Mouse (Mus musculus): Measurements from ENCODE around the gene Ftcd. TPM values are rescaled to one million over a fixed set of nuclear protein-coding genes. Genes with fewer than 3 reads are reported as not detected.

Gene Ftcd
- polyA plus RNA-seq, 1 experiment from 2014 or later: 0.28 TPM

DNA sequence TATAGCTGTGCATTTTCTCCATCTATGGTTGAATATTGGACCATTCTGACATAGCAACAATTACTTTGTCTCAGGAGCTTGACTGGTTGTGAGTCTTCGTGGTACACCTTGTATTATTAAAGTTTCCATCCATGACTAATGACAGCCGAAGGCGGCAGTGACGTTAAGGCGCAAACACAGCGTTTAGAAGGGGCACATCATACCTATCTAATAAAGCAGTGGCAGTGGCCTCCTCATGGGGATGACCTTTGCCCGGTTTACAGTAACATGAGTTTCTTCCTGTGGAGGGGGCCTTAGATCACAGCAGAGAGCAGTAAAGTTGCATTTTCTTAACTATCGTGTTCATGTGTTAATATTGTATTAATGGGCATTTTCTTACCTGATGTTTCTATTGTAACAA is 27.2 kb upstream of the Ftcd start:
- H3K9me3 ChIP-seq (ENCODE audit: control insufficient read depth, low read length): no peaks in the 10 kb centered on the region
- WGBS: 95% methylated on average over 8 of the region's 8 CpGs
- peaks cover 71% of the 10 kb centered on the region for H3K36me3 ChIP-seq (ENCODE audit: control insufficient read depth, insufficient read depth, low read length)
- H3K4me1 ChIP-seq (ENCODE audit: control insufficient read depth, insufficient read depth, low read length): no peaks in the 10 kb centered on the region
- no peaks in the 10 kb centered on the region for H3K27me3 ChIP-seq (ENCODE audit: control insufficient read depth, insufficient read depth, low read length)
- no peak overlapping the region for H3K4me2 ChIP-seq (replicated peaks; ENCODE audit: low read depth, low read length)
- H3K9ac ChIP-seq (ENCODE audit: low read depth, low read length): no peak overlapping the region
- H3K27ac ChIP-seq (ENCODE audit: low read depth, low read length): no peak overlapping the region
- no peak for ATAC-seq (ENCODE audit: low FRiP score, low TSS enrichment)
- H3K4me3 ChIP-seq (ENCODE audit: low read length): no peak overlapping the region

DNA sequence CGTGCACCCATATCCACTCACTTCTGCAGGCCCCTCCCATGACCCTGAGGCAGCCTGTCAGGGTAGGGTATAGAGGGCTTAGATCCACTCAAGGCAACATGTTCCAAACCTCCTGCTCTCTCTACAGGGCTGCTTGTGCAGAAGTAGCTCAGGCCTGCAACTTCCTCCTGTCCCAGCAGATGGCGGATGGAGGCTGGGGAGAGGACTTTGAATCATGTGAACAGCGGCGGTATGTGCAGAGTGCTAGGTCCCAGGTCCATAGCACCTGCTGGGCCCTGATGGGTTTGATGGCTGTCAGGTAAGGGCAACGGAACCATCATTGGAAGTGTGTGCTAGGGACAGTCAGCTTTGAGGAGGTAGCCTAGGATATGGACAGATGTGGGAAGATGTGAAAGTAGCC is 25.0 kb upstream of the Ftcd start:
- ATAC-seq (ENCODE audit: low FRiP score, low TSS enrichment): no peak
- Histone ChIP-seq H3K4me3 (ENCODE audit: low read length) (no peak overlapping the region), H3K9me3 (ENCODE audit: control insufficient read depth, low read length) (no peaks in the 10 kb centered on the region), H3K36me3 (ENCODE audit: control insufficient read depth, insufficient read depth, low read length) (peaks cover 68% of the 10 kb centered on the region), H3K4me2 (replicated peaks; ENCODE audit: low read depth, low read length) (no peak overlapping the region), H3K27ac (ENCODE audit: low read depth, low read length) (no peak overlapping the region), H3K27me3 (ENCODE audit: control insufficient read depth, insufficient read depth, low read length) (no peaks in the 10 kb centered on the region), H3K4me1 (ENCODE audit: control insufficient read depth, insufficient read depth, low read length) (no peaks in the 10 kb centered on the region), H3K9ac (ENCODE audit: low read depth, low read length) (no peak overlapping the region)
- 87% methylated on average over 5 of the region's 5 CpGs for WGBS

- H3K9me3 ChIP-seq (ENCODE audit: control insufficient read depth, low read length): no peaks in the 10 kb centered on the region
- H3K9ac ChIP-seq (ENCODE audit: low read depth, low read length): no peak overlapping the region
- H3K27me3 ChIP-seq (ENCODE audit: control insufficient read depth, insufficient read depth, low read length): no peaks in the 10 kb centered on the region
- H3K4me2 ChIP-seq (replicated peaks; ENCODE audit: low read depth, low read length): no peak overlapping the region
- no peaks in the 10 kb centered on the region for H3K4me1 ChIP-seq (ENCODE audit: control insufficient read depth, insufficient read depth, low read length)
- no peak for ATAC-seq (ENCODE audit: low FRiP score, low TSS enrichment)
- WGBS: 87% methylated on average over 3 of the region's 3 CpGs
- peaks cover 65% of the 10 kb centered on the region for H3K36me3 ChIP-seq (ENCODE audit: control insufficient read depth, insufficient read depth, low read length)
- no peak overlapping the region for H3K27ac ChIP-seq (ENCODE audit: low read depth, low read length)
- H3K4me3 ChIP-seq (ENCODE audit: low read length): no peak overlapping the region
These were observed 23.9 kb upstream of the Ftcd start for GRCm38 (mm10) chr10:76551556-76551955.

DNA sequence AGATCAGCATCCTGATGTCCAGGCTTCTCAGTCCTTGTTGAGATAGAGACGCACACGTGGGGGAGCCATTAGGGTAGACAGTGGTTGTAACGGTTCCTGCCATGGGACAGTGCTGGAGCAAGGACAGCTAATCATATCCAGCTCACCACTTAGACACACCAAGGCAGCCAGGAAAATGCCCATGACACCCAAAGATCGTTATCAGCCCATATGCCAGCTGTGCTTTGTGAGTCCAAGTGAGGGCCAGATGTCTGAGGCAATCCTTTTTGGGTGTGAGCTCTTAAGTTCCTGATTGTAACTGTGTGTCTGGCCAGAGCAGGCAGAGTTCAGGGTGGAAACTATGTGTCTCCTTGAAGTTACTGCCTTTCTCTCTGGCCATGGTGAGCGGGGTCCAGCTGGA is 21.4 kb upstream of the Ftcd start:
- H3K4me2 ChIP-seq (replicated peaks; ENCODE audit: low read depth, low read length): no peak overlapping the region
- H3K9me3 ChIP-seq (ENCODE audit: control insufficient read depth, low read length): no peaks in the 10 kb centered on the region
- no peak overlapping the region for H3K9ac ChIP-seq (ENCODE audit: low read depth, low read length)
- no peak overlapping the region for H3K27ac ChIP-seq (ENCODE audit: low read depth, low read length)
- H3K4me1 ChIP-seq (ENCODE audit: control insufficient read depth, insufficient read depth, low read length): no peaks in the 10 kb centered on the region
- peaks cover 48% of the 10 kb centered on the region for H3K36me3 ChIP-seq (ENCODE audit: control insufficient read depth, insufficient read depth, low read length)
- no peaks in the 10 kb centered on the region for H3K27me3 ChIP-seq (ENCODE audit: control insufficient read depth, insufficient read depth, low read length)
- no peak for ATAC-seq (ENCODE audit: low FRiP score, low TSS enrichment)
- no peak overlapping the region for H3K4me3 ChIP-seq (ENCODE audit: low read length)
- 90% methylated on average over 5 of the region's 5 CpGs for WGBS

DNA sequence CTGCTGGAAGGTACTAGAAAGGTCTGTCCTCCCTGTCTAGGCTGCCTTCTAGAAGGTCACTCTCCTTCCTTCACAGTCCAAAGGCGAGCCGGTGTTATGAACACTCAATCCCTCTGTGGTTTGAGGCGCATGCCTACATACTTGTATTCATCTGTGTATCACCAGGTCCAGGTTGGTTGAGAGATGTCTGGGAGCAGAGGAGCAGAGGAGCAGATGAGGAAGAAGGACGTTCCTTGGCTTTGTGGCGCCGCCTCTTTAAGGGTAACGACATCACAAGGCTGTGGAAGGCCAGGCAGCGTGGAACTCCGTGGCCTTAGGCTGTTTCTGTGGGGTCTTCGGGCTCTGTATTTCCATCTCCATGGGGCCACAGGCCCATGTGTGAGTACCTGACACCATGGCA is 13.5 kb upstream of the Ftcd start, which contains the start of gene Spatc1l:
Gene Spatc1l, plus strand, starts transcription at position 301 of the 400 bp plus-strand sequence.
- Histone ChIP-seq H3K27me3 (ENCODE audit: control insufficient read depth, insufficient read depth, low read length) (no peaks in the 10 kb centered on the region), H3K4me3 (ENCODE audit: low read length) (no peak within 1 kb of the TSS), H3K4me1 (ENCODE audit: control insufficient read depth, insufficient read depth, low read length) (no peaks in the 10 kb centered on the region), H3K9me3 (ENCODE audit: control insufficient read depth, low read length) (no peaks in the 10 kb centered on the region), H3K9ac (ENCODE audit: low read depth, low read length) (no peak within 1 kb of the TSS), H3K36me3 (ENCODE audit: control insufficient read depth, insufficient read depth, low read length) (no peaks in the 10 kb centered on the region), H3K27ac (ENCODE audit: low read depth, low read length) (no peak within 1 kb of the TSS), H3K4me2 (replicated peaks; ENCODE audit: low read depth, low read length) (no peak within 1 kb of the TSS)
- 89% methylated on average over 10 of the region's 10 CpGs for WGBS
- no peak for ATAC-seq (ENCODE audit: low FRiP score, low TSS enrichment)

- no peak for ATAC-seq (ENCODE audit: low FRiP score, low TSS enrichment)
- WGBS: 93% methylated on average over 22 of the region's 22 CpGs
These were observed 5.3 kb upstream of the Ftcd start for GRCm38 (mm10) chr10:76569996-76570685.

DNA sequence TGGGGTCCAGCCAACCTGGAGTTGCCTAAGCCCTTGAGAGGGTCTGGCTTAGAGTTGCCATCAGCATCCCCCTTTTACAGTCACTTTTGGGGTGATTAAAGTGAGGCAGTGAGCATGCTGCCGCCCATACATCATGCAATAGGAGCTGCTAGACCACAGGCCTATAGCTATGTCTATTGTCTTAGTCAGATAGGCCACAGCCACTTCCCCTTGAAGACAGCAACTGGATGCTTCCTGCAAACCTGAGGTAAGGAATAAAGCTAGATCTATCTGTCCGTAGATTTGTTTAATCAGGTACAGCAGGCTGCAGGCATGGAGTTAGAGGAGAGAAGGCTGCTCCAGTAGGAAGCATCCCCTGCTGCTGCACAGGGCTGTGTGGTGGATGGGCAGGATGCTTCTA is 4.4 kb upstream of the Ftcd start:
- no peak overlapping the region for H3K9ac ChIP-seq (ENCODE audit: low read depth, low read length)
- 72% methylated on average over 2 of the region's 2 CpGs for WGBS
- H3K27me3 ChIP-seq (ENCODE audit: control insufficient read depth, insufficient read depth, low read length): no peaks in the 10 kb centered on the region
- no peaks in the 10 kb centered on the region for H3K36me3 ChIP-seq (ENCODE audit: control insufficient read depth, insufficient read depth, low read length)
- no peak overlapping the region for H3K4me3 ChIP-seq (ENCODE audit: low read length)
- no peaks in the 10 kb centered on the region for H3K4me1 ChIP-seq (ENCODE audit: control insufficient read depth, insufficient read depth, low read length)
- no peak overlapping the region for H3K27ac ChIP-seq (ENCODE audit: low read depth, low read length)
- no peak overlapping the region for H3K4me2 ChIP-seq (replicated peaks; ENCODE audit: low read depth, low read length)
- no peak for ATAC-seq (ENCODE audit: low FRiP score, low TSS enrichment)
- H3K9me3 ChIP-seq (ENCODE audit: control insufficient read depth, low read length): no peaks in the 10 kb centered on the region

More at GRCm38 (mm10) chr10:76569996-76570685, 5.3 kb upstream of the Ftcd start:
- H3K4me2 ChIP-seq (replicated peaks; ENCODE audit: low read depth, low read length): no peak overlapping the region
- H3K36me3 ChIP-seq (ENCODE audit: control insufficient read depth, insufficient read depth, low read length): no peaks in the 10 kb centered on the region
- H3K4me3 ChIP-seq (ENCODE audit: low read length): no peak overlapping the region
- H3K27me3 ChIP-seq (ENCODE audit: control insufficient read depth, insufficient read depth, low read length): no peaks in the 10 kb centered on the region
- no peaks in the 10 kb centered on the region for H3K9me3 ChIP-seq (ENCODE audit: control insufficient read depth, low read length)
- H3K4me1 ChIP-seq (ENCODE audit: control insufficient read depth, insufficient read depth, low read length): no peaks in the 10 kb centered on the region
- no peak overlapping the region for H3K27ac ChIP-seq (ENCODE audit: low read depth, low read length)
- H3K9ac ChIP-seq (ENCODE audit: low read depth, low read length): no peak overlapping the region

GRCm38 (mm10) chr10:76572151-76572550 is 3.3 kb upstream of the Ftcd start:
- no peak for ATAC-seq (ENCODE audit: low FRiP score, low TSS enrichment)
- H3K27ac ChIP-seq (ENCODE audit: low read depth, low read length): no peak overlapping the region
- no peak overlapping the region for H3K4me3 ChIP-seq (ENCODE audit: low read length)
- H3K36me3 ChIP-seq (ENCODE audit: control insufficient read depth, insufficient read depth, low read length): no peaks in the 10 kb centered on the region
- no peak overlapping the region for H3K4me2 ChIP-seq (replicated peaks; ENCODE audit: low read depth, low read length)
- H3K9ac ChIP-seq (ENCODE audit: low read depth, low read length): no peak overlapping the region
- H3K27me3 ChIP-seq (ENCODE audit: control insufficient read depth, insufficient read depth, low read length): no peaks in the 10 kb centered on the region
- WGBS: 77% methylated on average over 3 of the region's 3 CpGs
- H3K9me3 ChIP-seq (ENCODE audit: control insufficient read depth, low read length): no peaks in the 10 kb centered on the region
- no peaks in the 10 kb centered on the region for H3K4me1 ChIP-seq (ENCODE audit: control insufficient read depth, insufficient read depth, low read length)

DNA sequence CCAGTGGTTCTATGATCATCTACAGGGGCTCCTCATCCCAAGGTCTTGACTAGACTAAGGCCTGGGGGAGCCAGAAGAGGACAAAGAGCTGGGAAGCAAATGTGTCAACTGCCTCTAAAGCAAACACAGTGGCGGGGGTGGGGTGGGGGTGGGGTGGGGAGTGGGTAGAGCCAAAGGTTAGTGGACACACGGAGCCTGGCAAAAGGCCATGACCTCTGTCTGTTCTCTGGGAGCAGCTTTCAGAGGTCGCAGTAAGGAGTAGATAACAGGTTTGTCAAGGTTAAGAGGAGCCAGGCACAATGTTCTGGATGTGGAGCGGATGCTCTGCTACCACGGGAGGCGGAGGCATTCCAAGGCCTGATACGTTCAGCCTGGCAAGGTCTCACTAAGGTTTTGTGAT is 1.5 kb downstream of the Ftcd start:
- Histone ChIP-seq H3K27ac (ENCODE audit: low read depth, low read length) (no peak overlapping the region), H3K4me2 (replicated peaks; ENCODE audit: low read depth, low read length) (no peak overlapping the region), H3K4me3 (ENCODE audit: low read length) (no peak overlapping the region), H3K36me3 (ENCODE audit: control insufficient read depth, insufficient read depth, low read length) (no peaks in the 10 kb centered on the region), H3K9ac (ENCODE audit: low read depth, low read length) (no peak overlapping the region), H3K9me3 (ENCODE audit: control insufficient read depth, low read length) (no peaks in the 10 kb centered on the region), H3K4me1 (ENCODE audit: control insufficient read depth, insufficient read depth, low read length) (no peaks in the 10 kb centered on the region), H3K27me3 (ENCODE audit: control insufficient read depth, insufficient read depth, low read length) (no peaks in the 10 kb centered on the region)
- WGBS: 69% methylated on average over 7 of the region's 7 CpGs
- ATAC-seq (ENCODE audit: low FRiP score, low TSS enrichment): no peak
